Mouse (Mus musculus) WW6 (cell line): ENCODE data around the gene Prkcq.
A peak's percentile ranks its signal among the peaks of the same experiment; 100 is the strongest.

Source experiments
- DNase-seq: peaks from one replicate; pipeline ENCODE4 v3.0.0-alpha.2; 2013; ENCODE audit warnings: low read depth, low spot score

Gene Prkcq

DNA sequence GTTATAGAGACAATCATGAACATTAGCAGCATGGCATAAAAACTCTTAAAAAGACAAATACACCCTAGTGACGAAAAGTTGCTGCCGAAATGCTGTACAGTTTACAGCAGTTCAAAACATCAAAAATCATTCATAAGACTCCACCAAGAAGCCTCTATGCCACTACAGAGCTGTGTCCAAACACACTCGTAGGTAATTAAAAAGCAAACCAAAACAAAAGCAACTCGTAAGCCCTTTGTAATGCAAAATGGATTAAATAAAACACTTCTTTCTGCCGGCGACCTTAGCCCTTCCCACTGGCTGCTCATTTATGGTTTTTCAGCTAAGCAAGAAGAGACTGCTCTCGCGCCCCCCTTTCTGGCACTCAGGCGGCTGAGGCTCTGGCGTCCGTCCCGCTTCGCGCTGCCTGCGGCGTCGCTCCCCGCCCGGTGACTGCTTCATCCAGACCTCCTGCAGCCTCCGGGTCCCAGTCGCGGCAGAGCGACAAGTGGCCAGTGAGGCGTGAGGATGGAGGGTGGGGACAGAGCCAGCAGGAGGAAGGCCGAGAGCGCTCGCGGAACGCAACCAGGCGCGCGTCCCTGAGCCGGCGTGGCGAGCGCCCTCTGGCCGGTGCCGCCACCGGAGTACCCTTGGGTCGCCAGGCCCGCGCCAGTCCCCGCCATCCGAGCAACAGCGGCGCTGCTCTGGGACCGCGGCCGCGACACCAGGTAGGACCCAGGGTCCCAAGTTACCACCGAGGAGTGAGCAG, at the start of gene Prkcq:
TSS of gene Prkcq (plus strand) at position 355 of the 748 bp plus-strand sequence.
- peak; percentile 20 for DNase-seq

GRCm38 (mm10) chr2:11130881-11131280, 41.0 kb upstream of the Prkcq start:
- no peak for DNase-seq

DNA sequence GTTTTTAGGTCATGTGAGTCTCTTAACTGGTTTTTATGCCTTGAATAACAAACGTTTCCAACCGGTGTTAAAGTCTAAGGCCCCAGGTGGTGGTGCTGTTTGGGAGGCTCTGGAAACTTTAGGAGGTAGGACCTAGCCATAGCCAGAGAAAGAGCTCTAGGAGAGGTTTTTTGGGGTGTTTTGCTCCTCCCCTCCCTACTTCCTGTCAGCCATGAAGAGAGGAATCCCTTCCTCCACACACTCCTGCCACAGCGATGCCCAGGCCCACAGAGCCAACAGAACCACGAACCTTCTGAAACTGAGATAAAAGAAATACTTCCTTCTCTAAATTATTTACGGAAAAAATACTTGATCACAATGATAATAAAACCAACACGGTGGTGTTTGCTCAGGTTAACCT, 36.2 kb upstream of the Prkcq start:
- DNase-seq: no peak

- DNase-seq: no peak
Measured at GRCm38 (mm10) chr2:11138076-11138475, 33.8 kb upstream of the Prkcq start.

DNA sequence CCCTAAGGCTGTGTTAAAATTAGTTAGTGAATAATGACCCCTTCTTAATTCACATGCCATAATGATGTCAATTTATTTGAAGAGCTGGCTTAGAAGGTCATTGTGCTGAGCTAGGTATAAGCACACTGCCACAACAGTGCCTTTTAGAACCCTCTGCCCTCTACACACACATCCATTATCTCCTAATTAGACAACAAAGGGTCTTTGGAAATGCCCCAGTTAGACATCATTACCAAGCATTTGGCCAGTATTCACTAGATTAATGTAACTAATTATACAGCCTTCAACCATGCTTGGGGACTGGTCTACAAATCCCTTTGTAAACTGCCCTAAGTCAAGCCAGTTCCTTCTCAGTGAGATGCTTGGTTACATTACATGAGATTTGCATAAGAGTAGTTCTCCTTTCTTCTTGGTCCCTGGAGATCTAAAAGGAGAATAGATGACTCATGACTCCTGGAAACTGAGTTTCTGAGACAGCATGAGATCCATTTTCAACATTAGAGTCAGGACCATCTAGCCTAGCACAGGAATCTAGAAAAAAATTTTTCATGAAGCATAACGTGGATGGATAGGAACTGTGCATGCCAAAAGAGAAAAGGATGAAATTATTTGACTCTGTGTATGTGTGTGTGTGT, 32.3 kb upstream of the Prkcq start:
- peak; percentile 11 for DNase-seq

GRCm38 (mm10) chr2:11140385-11140784, 31.5 kb upstream of the Prkcq start:
- DNase-seq: no peak

DNA sequence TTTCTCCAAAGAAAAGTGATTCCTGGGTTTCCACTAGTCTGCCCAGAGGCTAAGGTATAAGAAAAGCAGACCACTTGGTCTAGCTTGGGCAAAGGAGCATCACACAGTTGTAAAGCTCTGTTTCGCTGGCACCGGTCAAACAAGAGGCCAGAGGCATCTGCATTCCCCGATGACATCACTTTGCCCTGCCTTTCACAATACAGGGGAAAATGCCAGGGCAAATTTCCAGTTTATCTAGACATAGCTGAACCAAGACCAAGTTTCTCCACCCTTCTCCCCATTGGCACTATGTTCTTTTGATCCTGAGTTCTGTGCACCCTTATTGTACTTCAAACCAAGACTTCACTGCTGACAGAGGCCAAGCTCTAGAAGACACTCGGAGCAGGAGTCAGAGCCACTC, 22.8 kb upstream of the Prkcq start:
- DNase-seq: no peak

- no peak for DNase-seq
Measured at GRCm38 (mm10) chr2:11150975-11151374, 20.9 kb upstream of the Prkcq start.

GRCm38 (mm10) chr2:11151655-11152323, 20.1 kb upstream of the Prkcq start:
- no peak for DNase-seq

DNA sequence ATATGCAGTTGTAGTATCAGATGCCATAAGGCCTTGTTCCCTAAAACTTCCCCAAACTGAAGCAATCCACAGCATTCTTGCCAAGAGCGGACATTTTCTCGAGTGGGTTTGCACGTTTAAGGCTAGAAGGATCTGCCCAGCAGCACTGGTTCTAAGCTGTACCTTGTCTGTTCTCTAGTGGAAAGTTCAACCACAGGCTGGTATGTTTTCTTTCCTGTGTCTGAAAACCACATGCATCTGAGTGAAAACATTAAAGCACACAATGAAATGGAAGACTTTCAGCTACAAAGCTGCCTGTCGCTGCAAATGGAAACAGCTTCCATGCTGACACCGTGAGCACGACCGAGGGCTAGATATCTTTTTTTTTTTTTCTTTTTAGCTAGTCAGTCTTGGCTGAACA, 12.3 kb upstream of the Prkcq start:
- no peak for DNase-seq

GRCm38 (mm10) chr2:11160696-11161095, 11.2 kb upstream of the Prkcq start:
- DNase-seq: no peak

GRCm38 (mm10) chr2:11161336-11161735, 10.6 kb upstream of the Prkcq start:
- no peak for DNase-seq

DNA sequence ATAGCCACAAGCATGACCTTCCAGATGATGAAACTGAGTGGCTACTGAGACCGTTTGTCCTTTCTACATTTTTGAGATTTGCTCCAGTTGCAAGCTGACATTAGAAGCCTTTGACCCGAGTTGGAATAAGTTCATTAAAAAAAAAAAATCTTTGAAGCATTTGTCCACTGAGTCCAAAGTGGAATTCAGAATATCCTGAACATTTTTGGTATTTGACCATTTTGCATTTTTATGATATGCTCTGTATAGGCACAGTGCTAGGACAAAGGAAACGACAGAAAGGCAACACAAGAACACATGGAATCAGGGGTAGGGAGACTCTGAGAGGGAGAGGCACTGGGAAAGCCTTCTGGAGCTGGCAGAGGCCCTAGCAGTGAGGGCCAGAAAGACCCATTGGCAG, 9.2 kb upstream of the Prkcq start:
- DNase-seq: no peak

- no peak for DNase-seq
Measured at GRCm38 (mm10) chr2:11164170-11164569, 7.7 kb upstream of the Prkcq start.

- DNase-seq: no peak
Measured at GRCm38 (mm10) chr2:11169721-11170335, 2.1 kb upstream of the Prkcq start.

DNA sequence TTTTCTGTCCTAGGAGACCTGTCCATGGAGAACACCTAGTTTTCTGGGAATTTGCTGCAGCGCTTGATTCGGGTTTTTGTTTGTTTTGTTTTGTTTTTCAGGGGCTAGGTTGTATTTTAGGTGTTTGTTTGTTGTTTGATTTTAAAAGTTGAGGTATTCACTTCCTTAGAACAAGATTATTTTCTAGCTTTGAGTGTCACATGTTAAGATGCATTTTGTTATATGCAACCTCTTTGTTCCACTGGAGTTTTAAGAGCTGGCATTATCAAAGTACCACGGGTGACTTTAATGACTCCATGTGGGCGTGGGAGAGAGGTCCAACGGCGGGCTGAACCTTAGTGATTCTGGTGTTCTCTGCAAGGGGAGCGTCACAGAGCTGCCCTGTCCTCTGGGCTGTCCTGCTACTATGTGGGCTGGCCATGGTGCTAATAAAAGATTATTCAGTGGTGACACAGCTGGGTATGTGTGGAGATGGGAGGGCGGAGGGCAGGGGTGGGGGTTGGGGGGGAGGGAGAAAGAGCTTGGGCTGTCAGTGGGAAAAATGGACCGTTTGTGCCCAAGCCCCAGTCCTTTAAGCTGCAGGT, 1.0 kb downstream of the Prkcq start:
- no peak for DNase-seq

- DNase-seq: no peak
Measured at GRCm38 (mm10) chr2:11173521-11173920, 1.6 kb downstream of the Prkcq start.

DNA sequence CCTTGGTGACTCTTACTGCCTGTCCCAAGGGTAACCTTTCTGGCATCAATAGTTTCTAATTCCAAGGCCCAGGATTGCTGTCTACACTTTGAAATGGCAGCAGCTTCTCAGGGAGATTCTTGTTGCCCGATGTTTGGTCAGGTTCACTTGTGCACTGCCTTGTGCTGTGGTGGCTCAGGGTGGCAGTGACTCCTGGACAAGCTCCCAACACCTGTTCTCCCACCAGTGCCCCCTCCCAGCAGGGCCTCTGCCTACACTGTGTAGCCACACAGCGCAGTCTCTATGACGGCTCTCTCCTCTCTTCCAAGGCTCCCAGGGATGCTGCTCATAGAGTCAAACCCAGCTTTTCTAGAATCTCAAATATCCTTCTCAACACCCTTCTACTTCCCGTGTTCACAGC, 2.2 kb downstream of the Prkcq start:
- no peak for DNase-seq

- DNase-seq: no peak
Measured at GRCm38 (mm10) chr2:11177880-11178279, 6.0 kb downstream of the Prkcq start.

DNA sequence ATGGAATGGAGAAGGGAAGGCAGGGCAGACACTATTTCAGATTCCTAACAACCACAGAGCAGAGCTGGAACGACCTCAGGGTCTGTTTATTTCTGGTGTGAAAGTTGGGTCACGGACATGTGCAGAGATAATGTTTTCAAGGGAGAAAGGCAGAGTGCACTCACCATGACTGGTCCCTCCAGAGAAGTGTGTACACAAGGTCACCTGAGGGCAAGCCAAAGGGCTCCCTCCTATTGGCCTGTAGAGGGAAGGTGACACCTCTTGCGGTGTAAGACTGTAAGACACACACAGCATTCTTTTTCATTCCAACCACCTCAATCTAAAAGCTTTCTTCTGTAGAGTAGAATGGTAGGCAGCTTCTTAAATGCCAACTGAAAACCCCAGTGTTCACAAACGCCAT, 9.6 kb downstream of the Prkcq start:
- DNase-seq: no peak

DNA sequence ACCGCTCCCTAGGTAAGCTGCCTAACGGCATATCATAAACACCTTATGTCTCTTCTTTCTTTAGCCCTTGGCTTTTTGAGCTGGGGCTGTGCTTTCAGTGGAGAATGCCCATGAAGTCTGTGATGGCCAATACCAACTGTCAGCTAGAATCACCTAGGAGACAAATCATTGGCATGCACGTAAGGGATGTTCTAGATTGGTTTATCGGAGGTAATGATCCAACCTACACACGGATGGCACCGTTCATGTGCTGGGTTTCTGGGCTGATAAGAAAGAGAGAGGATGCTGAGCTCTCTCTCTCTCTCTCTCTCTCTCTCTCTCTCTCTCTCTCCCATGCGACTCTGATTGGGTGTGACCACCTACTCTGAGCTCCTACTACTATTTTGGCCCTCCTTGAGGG, 10.2 kb downstream of the Prkcq start:
- no peak for DNase-seq

DNA sequence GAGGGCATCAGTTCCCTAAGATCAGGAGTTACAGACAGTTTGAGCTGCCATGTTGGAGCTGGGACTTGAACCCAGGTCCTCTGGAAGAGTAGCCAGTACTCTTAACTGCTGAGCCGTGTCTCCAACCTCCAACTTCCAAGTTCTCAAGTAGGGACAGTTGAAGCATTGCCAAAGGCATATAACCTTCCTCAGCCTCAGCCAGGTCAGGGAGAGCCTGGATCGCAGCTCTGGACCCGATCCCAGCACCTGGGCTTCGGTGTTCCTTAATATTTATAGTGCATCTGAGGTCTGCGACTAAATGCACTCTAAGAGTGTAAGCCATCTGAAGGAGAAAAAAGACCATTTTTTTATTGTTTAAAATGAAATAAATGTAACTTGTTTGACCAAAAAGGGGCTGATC, 12.1 kb downstream of the Prkcq start:
- no peak for DNase-seq
